Mouse (Mus musculus) lung, embryonic 15.5 days (tissue): ENCODE data around the gene Slc4a1. TPM values are rescaled to one million over a fixed set of nuclear protein-coding genes. Genes with fewer than 3 reads are reported as not detected.

Source experiments
- ATAC-seq: fragments of 200-750 bp; cut with Nextera tagmentation; 2 replicates; pipeline ENCODE4 v1.8.0; 2017; ENCODE audit warnings: moderate number of reproducible peaks, borderline replicate concordance; ENCODE audit not compliant: low FRiP score, low TSS enrichment; ENCODE audit errors: extremely low read depth
- H3K27ac ChIP-seq: fragments of 300-500 bp; sonication (generic); 2 replicates; pipeline ENCODE4 v1.5.1; 2015; ENCODE audit warnings: moderate library complexity, mild to moderate bottlenecking, inconsistent platforms
- H3K27me3 ChIP-seq: fragments of 300-500 bp; sonication (generic); 2 replicates; pipeline ENCODE4 v1.6.1; 2015; ENCODE audit warnings: inconsistent platforms
- H3K36me3 ChIP-seq: fragments of 300-500 bp; sonication (generic); 2 replicates; pipeline ENCODE4 v1.6.1; 2015; ENCODE audit warnings: inconsistent platforms
- H3K4me1 ChIP-seq: fragments of 300-500 bp; sonication (generic); 2 replicates; pipeline ENCODE4 v1.6.1; 2015; ENCODE audit warnings: inconsistent platforms
- H3K4me2 ChIP-seq: fragments of 300-500 bp; sonication (generic); 2 replicates; pipeline ENCODE4 v1.6.1; 2015; ENCODE audit warnings: inconsistent platforms, mild to moderate bottlenecking, moderate library complexity
- H3K4me3 ChIP-seq: fragments of 300-500 bp; sonication (generic); 2 replicates; pipeline ENCODE4 v1.5.1; 2015; ENCODE audit warnings: mild to moderate bottlenecking, inconsistent platforms
- H3K9ac ChIP-seq: fragments of 300-500 bp; sonication (generic); 2 replicates; pipeline ENCODE4 v1.6.1; 2015; ENCODE audit warnings: inconsistent platforms
- H3K9me3 ChIP-seq: fragments of 300-500 bp; sonication (generic); 2 replicates; pipeline ENCODE4 v1.6.1; 2016; ENCODE audit warnings: inconsistent platforms
- WGBS: fragments of 180-500 bp; shearing (Covaris S2); methylation state at CpG from one replicate; pipeline ENCODE4 v1.1.7; 2015; 5-methylcytosine and 5-hydroxymethylcytosine counted together
- polyA plus RNA-seq: library from polyadenylated mRNA; unstranded; fragments of >200 nt; fragmentation: Nextera tagmentation; extraction: Ambion mirVana; gene quantifications from 2 replicates; pipeline ENCODE4 v1.2.1, GENCODE M21; 2015

Gene Slc4a1
- polyA plus RNA-seq, 1 experiment from 2014 or later, result 10.1 TPM

DNA sequence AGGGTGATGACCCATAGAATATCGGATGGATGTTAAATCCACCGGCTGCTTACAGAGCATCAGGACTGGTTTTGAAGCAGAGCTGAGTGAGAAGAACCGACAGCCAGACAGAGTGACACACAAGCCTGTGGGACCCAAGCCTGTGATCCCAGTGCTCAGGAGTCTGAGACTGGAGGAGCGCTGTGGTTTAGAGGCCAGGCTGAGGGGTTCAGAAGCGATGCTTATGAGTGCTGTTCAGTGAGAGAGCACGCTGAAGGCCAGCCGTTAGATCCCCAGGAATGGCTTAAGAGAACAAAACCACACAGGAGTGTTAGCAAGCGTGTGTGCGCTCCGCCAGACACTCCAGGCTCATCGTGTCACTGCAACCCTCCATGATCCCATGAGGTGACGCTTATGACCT, 23.3 kb downstream of the Slc4a1 start:
- H3K9ac ChIP-seq, result no peak overlapping the region
- 63% methylated on average over 12 of the region's 12 CpGs for WGBS
- no peak for ATAC-seq

DNA sequence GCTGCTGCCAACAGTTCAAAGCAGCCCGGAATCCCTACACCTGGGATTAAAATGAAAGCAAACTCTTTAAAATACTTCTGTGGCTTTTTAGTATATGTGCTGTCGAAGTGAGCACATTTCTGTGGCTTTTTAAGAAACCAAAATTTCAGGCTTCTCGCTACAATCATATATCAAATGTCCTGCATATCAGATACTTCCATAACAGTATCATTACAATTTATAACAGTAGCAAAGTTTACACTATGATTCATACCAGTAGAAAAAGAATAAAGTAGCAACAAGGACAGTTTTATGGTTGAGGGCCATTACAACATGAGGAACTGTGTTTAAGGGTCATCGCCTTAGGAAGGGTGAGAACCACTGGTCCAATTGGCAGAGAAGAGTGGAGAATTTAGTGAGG, 24.9 kb downstream of the Slc4a1 start:
- WGBS, result 85% methylated on average over 4 of the region's 4 CpGs

More for the DNA sequence above, 23.3 kb downstream of the Slc4a1 start:
- H3K36me3 ChIP-seq, result no peaks in the 10 kb centered on the region
- H3K4me1 ChIP-seq, result peaks cover 18% of the 10 kb centered on the region
- no peaks in the 10 kb centered on the region for H3K27me3 ChIP-seq
- no peak overlapping the region for H3K27ac ChIP-seq
- H3K4me3 ChIP-seq, result no peak overlapping the region
- H3K4me2 ChIP-seq, result no peak overlapping the region
- no peaks in the 10 kb centered on the region for H3K9me3 ChIP-seq

DNA sequence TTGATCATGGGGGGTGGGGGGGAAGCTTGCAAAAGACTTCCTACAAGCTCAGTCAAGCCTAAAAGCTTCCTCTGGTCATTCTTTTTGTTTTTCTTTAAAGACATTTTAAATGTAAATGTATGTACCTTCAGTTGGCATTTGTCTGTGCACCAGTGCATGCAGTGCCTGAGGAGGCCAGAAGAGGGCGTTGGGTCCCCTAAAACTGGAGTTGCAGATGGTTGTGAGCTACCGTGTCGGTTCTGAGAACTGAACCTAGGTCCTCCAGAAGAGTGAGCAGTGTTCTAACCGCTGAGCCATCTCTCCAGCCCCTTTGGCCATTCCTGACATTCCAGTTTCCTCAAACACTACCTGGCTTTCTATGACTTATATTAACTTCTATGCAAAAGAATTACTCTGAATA, 26.4 kb downstream of the Slc4a1 start:
- H3K27me3 ChIP-seq, result no peaks in the 10 kb centered on the region
- ATAC-seq, result no peak
- no peak overlapping the region for H3K4me3 ChIP-seq
- 57% methylated on average over 4 of the region's 4 CpGs for WGBS
- no peak overlapping the region for H3K9ac ChIP-seq
- H3K4me2 ChIP-seq, result no peak overlapping the region
- peak overlapping the region; percentile 75; the same call in 1 of the 2 replicates for H3K27ac ChIP-seq
- H3K36me3 ChIP-seq, result no peaks in the 10 kb centered on the region
- H3K4me1 ChIP-seq, result peaks cover 24% of the 10 kb centered on the region
- no peaks in the 10 kb centered on the region for H3K9me3 ChIP-seq

More for the DNA sequence above, 24.9 kb downstream of the Slc4a1 start:
- no peak overlapping the region for H3K4me2 ChIP-seq
- no peak overlapping the region for H3K4me3 ChIP-seq
- H3K27me3 ChIP-seq, result no peaks in the 10 kb centered on the region
- H3K9ac ChIP-seq, result no peak overlapping the region
- no peak for ATAC-seq
- H3K27ac ChIP-seq, result no peak overlapping the region
- H3K9me3 ChIP-seq, result no peaks in the 10 kb centered on the region
- H3K4me1 ChIP-seq, result peaks cover 19% of the 10 kb centered on the region
- H3K36me3 ChIP-seq, result no peaks in the 10 kb centered on the region

DNA sequence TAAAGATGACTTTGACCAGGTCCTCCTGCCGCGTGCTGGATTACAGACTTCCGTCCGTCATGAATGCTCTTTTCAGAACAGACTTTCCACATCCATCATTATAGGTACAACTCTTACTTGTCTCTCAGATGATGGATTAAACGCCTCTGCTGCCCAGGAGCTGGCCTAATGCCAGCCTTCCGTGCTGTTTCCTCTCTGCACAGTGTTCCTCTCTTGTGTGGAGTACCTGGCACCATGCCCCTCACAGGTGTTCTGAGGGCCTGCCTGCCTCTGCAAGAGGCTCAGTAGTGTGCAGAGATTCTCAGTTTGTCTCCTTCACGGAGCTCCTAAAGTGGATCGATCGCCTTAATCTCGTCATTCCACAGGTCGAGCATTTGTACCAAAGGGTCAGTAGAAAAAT, 26.8 kb downstream of the Slc4a1 start:
- H3K27ac ChIP-seq, result peak overlapping the region; percentile 75

DNA sequence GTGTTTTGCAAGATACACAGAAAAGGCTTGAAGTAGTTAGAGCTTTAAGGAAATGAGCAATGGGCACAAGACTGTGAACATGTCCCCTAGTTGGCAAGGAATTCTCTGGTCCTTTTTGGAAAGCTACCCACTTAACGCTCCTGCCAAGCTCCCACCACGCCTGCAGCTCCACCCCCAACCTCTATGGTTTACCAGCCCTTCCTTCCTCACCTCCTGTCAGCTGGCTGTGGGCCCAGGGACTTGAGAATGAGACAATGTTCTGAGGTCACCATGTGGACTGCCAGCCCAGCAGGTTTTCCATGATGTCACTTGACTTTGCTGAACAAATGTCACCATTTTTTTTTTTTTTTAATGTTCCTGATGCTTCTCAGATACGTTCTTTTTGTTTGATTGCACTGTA, 27.4 kb downstream of the Slc4a1 start:
- Histone ChIP-seq H3K4me1 (peaks cover 24% of the 10 kb centered on the region), H3K4me3 (no peak overlapping the region), H3K4me2 (no peak overlapping the region), H3K27ac (peak overlapping the region; percentile 75), H3K9me3 (no peaks in the 10 kb centered on the region), H3K36me3 (no peaks in the 10 kb centered on the region), H3K27me3 (no peaks in the 10 kb centered on the region), H3K9ac (no peak overlapping the region)
- peak; percentile 84 for ATAC-seq
- 18% methylated on average over 3 of the region's 3 CpGs for WGBS

More for the DNA sequence above, 26.8 kb downstream of the Slc4a1 start:
- H3K4me3 ChIP-seq, result no peak overlapping the region
- no peak overlapping the region for H3K4me2 ChIP-seq
- no peaks in the 10 kb centered on the region for H3K36me3 ChIP-seq
- H3K9me3 ChIP-seq, result no peaks in the 10 kb centered on the region
- H3K27me3 ChIP-seq, result no peaks in the 10 kb centered on the region
- peak; percentile 84 for ATAC-seq
- peaks cover 24% of the 10 kb centered on the region for H3K4me1 ChIP-seq
- 51% methylated on average over 11 of the region's 11 CpGs for WGBS
- H3K9ac ChIP-seq, result no peak overlapping the region

DNA sequence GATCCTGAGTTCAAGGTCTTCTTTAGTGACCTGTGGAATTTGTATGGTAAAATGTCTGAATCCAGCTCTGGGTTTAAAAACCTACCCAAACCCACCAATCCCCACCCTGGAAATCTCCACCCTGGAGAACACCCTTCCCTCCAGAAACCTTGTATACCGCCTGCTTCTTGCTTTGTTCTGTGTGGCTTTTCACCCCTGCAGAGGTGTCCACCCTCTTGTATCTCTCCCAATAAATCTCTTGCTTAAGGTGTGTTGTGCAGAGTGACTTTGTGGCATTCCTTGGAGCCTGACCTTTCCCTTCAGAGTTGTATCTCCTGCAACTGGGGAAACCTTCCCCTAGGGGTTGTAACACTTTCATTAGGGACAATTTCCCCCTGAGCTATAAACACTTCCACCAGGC, 28.1 kb downstream of the Slc4a1 start:
- Histone ChIP-seq H3K9me3 (no peaks in the 10 kb centered on the region), H3K4me2 (no peak overlapping the region), H3K9ac (no peak overlapping the region), H3K27me3 (no peaks in the 10 kb centered on the region), H3K4me3 (no peak overlapping the region), H3K27ac (no peak overlapping the region), H3K4me1 (peaks cover 24% of the 10 kb centered on the region), H3K36me3 (no peaks in the 10 kb centered on the region)
- no peak for ATAC-seq
- 63% methylated on average over 1 of the region's 1 CpGs for WGBS

DNA sequence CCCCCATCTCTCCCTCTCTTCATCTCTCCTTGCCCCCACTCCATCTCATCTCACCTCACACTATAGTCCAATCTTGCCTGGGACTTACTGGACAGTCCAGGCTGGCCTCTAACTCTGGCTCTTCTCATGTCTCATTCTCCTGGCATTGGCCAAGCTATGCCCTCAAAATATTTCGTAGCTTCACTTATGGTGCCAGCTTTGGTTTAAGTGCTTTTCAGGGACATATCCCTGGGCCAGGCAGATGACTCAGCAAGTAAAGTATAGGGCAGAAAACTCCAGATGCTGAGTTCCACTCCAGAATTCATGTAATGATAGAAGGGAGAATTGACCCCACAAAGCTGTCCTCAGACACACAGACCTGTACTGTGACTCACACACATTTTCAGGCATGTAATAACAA, 29.8 kb downstream of the Slc4a1 start:
- no peak for ATAC-seq
- H3K9me3 ChIP-seq, result no peaks in the 10 kb centered on the region
- H3K4me1 ChIP-seq, result peaks cover 24% of the 10 kb centered on the region
- H3K27ac ChIP-seq, result no peak overlapping the region
- no peak overlapping the region for H3K4me3 ChIP-seq
- H3K36me3 ChIP-seq, result no peaks in the 10 kb centered on the region
- H3K4me2 ChIP-seq, result no peak overlapping the region
- H3K27me3 ChIP-seq, result no peaks in the 10 kb centered on the region
- H3K9ac ChIP-seq, result no peak overlapping the region
- WGBS, result 69% methylated on average over 1 of the region's 1 CpGs

DNA sequence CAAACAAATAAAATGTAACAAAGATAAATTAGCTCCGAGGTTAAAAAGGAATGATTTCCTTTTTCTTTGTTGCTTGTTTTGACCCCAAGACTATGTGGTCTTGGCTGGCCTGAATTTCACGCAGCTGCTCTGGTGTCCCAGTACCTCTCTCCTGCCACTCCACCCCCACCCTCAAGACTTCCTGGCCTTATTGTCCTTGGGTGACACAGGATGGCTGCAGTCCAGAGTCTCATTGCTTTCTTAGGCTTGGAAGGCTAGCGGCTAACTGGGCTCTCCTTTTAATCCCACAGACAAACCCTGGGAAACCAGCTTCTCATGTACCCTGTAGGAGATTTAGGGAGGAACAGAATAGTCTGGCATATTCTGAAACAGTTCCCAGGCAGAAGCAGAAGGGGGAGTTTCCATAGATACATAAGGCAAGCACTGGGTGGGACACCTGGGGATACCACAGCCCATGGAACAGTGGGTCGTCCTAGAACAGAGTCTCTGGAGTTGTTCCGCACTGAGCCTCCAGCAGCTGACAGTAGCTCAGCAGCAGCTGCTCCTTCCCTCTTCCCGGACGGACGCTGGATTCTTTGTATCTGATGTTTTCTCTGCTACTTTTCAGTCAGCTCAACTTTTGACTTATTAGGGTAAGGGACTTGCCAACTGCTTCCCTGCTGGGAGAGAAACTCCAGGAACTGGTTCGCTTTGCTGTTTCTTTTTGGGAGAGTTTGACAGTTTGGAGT, 30.9 kb downstream of the Slc4a1 start:
- Histone ChIP-seq H3K4me1 (peaks cover 24% of the 10 kb centered on the region), H3K27ac (no peak overlapping the region), H3K36me3 (no peaks in the 10 kb centered on the region), H3K27me3 (no peaks in the 10 kb centered on the region), H3K9ac (no peak overlapping the region), H3K4me2 (no peak overlapping the region), H3K4me3 (no peak overlapping the region), H3K9me3 (no peaks in the 10 kb centered on the region)
- ATAC-seq, result no peak
- 27% methylated on average over 9 of the region's 9 CpGs for WGBS

DNA sequence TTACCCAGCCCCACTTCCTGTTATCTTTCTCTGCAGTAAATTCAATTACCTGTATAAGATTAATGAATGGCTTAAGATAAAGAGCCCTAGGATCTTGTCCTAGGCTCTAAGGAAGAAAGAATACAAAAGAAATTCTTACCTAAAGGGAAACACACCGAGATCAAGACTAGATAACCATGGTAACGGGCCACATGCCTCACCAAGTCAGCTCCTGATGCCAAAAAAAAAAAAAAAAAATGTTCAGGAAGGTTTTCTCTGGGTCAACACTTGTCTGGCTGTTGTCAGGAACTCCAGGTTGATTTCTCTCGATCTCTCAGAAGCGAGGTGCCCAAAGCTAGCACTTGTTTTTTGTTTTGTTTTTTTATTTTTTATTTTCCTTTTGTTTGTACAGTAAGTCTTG, 32.0 kb downstream of the Slc4a1 start:
- no peak overlapping the region for H3K27ac ChIP-seq
- H3K4me1 ChIP-seq, result peaks cover 16% of the 10 kb centered on the region
- no peaks in the 10 kb centered on the region for H3K9me3 ChIP-seq
- no peaks in the 10 kb centered on the region for H3K36me3 ChIP-seq
- 38% methylated on average over 4 of the region's 4 CpGs for WGBS
- no peak overlapping the region for H3K9ac ChIP-seq
- no peak for ATAC-seq
- no peak overlapping the region for H3K4me2 ChIP-seq
- no peak overlapping the region for H3K4me3 ChIP-seq
- no peaks in the 10 kb centered on the region for H3K27me3 ChIP-seq

DNA sequence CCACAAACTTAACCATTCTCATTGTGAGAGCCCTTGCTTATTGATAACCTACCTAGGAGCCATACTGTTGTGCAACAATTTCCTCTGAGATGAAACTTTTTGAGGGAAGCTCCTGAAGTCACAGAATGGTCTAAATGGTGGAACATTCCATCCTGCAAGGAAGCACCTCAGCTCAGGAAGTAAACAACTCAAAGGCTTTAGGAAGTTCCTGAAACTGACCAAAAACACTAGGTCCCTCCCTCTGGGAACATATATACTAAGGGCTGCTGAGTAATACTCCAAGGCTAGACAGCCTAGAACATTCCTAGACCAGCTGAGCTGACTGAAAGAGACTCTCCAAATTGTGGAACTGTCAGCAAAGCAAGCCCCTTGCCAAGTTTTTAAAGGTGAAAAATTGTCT, 32.9 kb downstream of the Slc4a1 start:
- no peak overlapping the region for H3K27ac ChIP-seq
- no peak overlapping the region for H3K4me3 ChIP-seq
- no peaks in the 10 kb centered on the region for H3K27me3 ChIP-seq
- no peak for ATAC-seq
- peaks cover 9% of the 10 kb centered on the region; the same call in 1 of the 2 replicates for H3K4me1 ChIP-seq
- no peak overlapping the region for H3K4me2 ChIP-seq
- no peaks in the 10 kb centered on the region for H3K9me3 ChIP-seq
- no peak overlapping the region for H3K9ac ChIP-seq
- H3K36me3 ChIP-seq, result no peaks in the 10 kb centered on the region

DNA sequence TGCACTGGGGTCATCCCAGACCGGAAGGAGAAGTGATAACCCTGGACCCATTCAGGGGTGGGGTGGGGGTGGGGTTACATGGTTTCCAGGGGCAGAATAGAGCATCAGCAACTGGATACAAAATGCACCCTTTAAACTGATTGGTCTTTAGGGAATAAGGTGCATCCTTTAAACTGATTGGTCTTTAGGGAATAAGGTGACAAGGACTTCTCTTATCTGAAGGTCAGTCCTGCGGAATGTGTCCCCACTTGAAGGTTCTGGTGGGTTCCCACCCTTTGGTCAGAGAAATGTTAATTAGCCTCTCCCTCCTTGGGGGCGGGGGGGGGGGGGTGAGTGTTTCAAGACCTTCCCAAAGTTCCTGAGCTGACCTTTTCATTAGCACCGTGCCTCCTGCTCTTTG, 34.2 kb downstream of the Slc4a1 start:
- Histone ChIP-seq H3K36me3 (no peaks in the 10 kb centered on the region), H3K4me1 (peaks cover 4% of the 10 kb centered on the region; the same call in 1 of the 2 replicates), H3K27me3 (no peaks in the 10 kb centered on the region), H3K27ac (no peak overlapping the region), H3K9me3 (no peaks in the 10 kb centered on the region), H3K9ac (no peak overlapping the region), H3K4me2 (no peak overlapping the region), H3K4me3 (no peak overlapping the region)
- ATAC-seq, result no peak
- 36% methylated on average over 4 of the region's 4 CpGs for WGBS

DNA sequence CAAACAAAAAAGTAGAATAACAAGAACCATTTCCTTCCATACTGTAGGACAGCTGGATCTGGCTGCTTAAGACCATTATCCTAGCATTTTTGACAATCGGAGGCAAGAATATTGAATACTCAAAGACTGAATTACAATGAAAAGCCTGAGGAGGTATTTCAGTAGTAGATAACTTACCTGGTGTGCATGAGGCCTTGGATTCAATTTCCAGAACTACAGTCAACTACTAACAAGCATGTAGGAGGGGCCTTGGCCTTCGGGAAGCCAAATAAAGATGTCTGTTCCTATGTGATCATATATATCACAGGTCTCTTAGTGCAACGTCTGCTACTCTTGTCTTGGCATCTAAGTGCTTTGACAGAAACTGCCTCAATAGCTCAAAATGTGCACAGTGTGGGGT, 36.0 kb downstream of the Slc4a1 start:
- 70% methylated on average over 3 of the region's 3 CpGs for WGBS
- H3K27ac ChIP-seq, result no peak overlapping the region

DNA sequence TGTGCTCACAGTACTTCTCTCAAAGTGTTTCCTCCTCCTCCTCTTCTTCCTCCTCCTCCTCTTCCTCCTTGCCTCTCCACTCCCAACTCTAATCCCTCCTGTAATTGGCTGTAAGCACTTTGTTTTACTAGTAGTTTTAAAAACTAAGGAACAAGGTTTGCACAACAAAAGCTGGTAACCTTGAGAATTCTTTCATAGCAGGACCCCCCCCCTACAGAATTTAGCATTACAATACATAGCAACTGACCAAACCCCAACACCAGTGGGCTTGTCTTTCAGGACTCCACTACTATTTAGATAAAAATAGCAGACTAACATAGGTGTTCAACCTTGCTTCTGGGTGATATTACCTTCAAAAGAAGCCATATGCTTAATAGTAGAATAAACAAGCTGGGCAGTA, 36.5 kb downstream of the Slc4a1 start:
- no peak for ATAC-seq
- Histone ChIP-seq H3K27ac (no peak overlapping the region), H3K4me2 (no peak overlapping the region), H3K9ac (no peak overlapping the region), H3K4me3 (no peak overlapping the region), H3K4me1 (no peaks in the 10 kb centered on the region), H3K9me3 (no peaks in the 10 kb centered on the region), H3K36me3 (no peaks in the 10 kb centered on the region), H3K27me3 (no peaks in the 10 kb centered on the region)

More for the DNA sequence above, 36.0 kb downstream of the Slc4a1 start:
- H3K27me3 ChIP-seq, result no peaks in the 10 kb centered on the region
- no peaks in the 10 kb centered on the region for H3K9me3 ChIP-seq
- H3K4me1 ChIP-seq, result no peaks in the 10 kb centered on the region
- no peak for ATAC-seq
- no peaks in the 10 kb centered on the region for H3K36me3 ChIP-seq
- no peak overlapping the region for H3K4me2 ChIP-seq
- H3K4me3 ChIP-seq, result no peak overlapping the region
- no peak overlapping the region for H3K9ac ChIP-seq
